Mouse (Mus musculus): ENCODE measurements around the gene Ing3. TPM values are rescaled to one million over a fixed set of nuclear protein-coding genes. Genes with fewer than 3 reads are reported as not detected.

Gene Ing3
- total RNA-seq (2023), result 10 to 100 TPM; 36.2 to 42.0 TPM

DNA sequence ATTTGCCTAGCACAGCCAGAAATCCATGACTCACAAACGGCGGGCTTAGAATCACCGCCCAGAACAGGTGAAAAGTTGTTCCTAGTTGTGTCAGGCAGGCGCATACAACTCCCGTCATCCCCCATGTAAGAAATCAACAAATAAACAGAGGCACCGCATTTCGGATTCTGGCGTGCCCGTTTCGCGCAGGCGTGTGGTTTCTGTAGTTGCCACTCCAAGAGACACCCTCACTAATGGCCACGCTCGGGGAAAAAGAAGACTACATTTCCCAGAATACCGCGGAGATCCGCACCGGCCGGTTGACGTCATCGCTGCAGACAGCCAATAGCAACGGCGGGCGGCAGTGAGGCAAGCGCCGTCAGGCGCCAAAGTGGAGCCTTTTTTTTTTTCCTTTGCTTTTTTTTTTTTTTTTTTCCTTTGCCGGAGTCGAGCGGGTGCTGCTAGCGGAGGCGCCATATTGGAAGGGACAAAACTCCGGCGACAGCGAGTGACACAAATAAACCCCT lies at the start of gene Ing3:
Gene Ing3, plus strand, starts transcription at position 346 of the 506 bp plus-strand sequence.

DNA sequence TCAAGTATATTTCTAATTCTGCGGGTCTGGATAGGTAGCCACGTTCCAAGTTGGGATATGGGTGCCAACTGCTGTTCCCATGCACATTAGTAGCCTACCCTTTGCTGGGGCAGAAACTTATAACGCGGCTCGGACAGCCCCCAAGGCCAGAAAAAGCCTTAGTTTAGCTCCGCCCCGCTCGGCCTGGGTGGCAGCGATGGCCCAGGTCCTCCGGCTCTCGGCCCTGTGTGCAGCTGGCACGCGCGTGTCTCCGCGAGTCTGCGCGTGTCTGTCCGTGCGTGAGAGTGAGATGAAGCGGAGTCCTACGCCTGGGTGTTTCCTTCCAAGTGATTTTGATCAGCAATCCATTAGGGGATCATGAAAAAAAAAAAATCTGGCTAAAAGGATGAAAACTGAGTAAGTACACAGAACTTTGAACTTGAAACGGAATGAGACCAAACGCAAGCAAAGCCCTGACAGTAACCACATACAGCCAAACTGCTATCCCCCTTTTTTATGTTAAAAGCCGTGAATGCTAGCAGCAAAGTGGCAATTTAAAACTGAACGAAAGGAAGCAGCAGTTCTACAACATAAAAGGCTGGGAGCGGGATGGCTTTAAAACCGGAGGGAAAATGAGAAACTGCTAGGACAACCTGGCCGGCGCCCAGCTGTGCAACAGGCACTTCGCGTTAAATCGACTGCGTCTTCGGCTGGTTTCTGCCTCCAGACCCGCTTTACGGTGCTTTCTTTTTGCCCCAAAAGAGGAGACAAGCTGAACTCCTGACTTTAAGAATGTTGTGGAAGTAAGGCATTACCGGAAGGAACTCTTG lies 36.6 kb downstream of the Ing3 start, which contains the start of gene Cped1:
Gene Cped1, plus strand, starts transcription at position 185 of the 809 bp plus-strand sequence.

Other genes starting within 250 kb of the Ing3 start
- gene Tspan12, start 97.1 kb upstream of the Ing3 start, total RNA-seq (2023), result under 1 TPM in 1 of 2 experiments, not detected in 1; 0.75 TPM
- under 1 TPM; 0.44 to 0.75 TPM for gene Cped1, start 36.3 kb downstream of the Ing3 start, total RNA-seq (2023)

Measured in neutrophil, adult 83 days (primary cell).